Mouse (Mus musculus): Measurements from ENCODE around the gene Gpr35.

GRCm38 (mm10) chr1:92947966-92948365 is 2.7 kb upstream of the Gpr35 start:
- no peak for TF ChIP-seq CTCF (IDR thresholded peaks at IDR 0.05; ENCODE audit: low read depth, low read length)
- no peak for TF ChIP-seq POLR2A (IDR thresholded peaks at IDR 0.05; ENCODE audit: borderline replicate concordance, low read depth, low read length)

Measured in bone marrow macrophage, adult 2 months (primary cell).